Mouse (Mus musculus) ovary, postnatal 10 days (tissue): Measurements from ENCODE around the gene Ptprd.

ENCODE experiments used
- DNase-seq: peaks from one replicate; pipeline ENCODE4 v3.0.0; 2022; ENCODE audit warnings: low spot score

Ptprd gene

DNA sequence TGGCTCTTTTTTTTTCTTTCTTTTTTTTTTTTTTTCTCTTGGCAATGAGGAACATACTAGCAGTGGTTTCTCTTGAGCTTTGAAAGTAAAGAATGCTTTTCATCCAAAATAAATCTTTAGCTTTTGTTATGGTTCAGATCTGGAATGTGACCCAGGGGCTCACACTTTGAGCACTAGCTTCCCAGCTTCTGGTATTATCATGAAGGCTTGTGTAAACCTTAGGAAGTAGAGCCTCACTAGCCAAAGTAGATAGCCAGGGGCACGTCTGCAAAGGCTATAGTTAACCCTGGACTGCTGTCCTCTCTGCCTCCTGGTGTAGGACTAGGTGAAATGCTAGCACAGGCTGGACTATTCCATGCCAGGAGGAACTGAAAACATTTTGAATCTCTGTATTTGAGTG, 1310.1 kb downstream of the Ptprd start:
- no peak for DNase-seq

DNA sequence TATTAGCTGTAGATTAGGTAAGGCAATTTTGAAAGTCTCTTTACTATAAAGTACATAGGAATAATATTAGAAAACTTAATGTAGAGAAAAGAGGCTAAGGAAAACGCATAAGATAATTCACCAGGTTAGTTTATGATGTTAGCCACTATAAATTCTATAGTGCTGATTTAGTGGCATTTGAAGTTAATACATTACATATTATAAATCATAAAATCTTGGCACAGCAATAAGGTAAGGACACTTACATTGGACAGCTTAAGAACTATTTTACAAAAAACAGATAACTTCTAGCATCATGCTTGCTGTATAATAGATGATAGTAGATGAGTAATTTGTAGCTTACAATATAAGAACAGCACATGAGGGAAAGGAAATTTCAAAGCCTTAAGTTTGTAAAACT, 1322.1 kb downstream of the Ptprd start:
- no peak for DNase-seq

DNA sequence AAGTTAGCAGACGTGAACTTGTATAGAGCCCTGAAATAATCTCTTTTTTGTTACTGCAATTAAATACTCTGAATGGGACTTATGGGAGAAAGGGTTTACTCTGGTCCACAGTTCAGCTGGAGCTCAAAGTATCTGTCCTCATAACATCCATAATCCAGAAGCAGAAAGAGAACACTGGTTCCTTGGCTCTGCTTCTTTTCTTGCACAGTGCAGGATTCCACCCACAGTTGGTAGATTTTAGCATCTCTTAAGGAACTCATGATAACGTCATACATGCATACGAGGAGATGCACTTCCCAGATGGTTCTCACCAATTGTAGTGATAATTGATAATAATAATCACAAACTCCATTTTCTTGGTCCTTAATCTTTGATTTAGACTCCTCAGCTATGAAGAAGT, 1330.2 kb downstream of the Ptprd start:
- no peak for DNase-seq

DNA sequence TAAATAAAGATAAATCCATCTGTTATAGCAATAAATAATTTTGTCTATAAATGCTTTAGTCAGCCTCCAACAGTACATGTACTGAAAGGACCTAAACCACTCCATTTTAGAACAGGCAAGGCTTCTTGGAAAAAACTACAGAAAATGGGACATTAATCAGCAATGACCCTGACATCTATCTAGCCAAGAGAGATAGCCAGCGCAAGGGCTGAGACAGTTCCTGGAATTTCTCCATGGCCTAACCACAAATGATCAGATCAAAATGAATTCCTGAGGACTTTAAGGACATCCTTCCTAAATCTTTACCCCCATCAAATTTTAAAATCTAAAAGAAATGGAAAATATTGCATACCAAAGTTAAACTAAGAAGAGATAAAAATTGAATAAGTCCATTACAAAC, 1340.8 kb downstream of the Ptprd start:
- DNase-seq: no peak

DNA sequence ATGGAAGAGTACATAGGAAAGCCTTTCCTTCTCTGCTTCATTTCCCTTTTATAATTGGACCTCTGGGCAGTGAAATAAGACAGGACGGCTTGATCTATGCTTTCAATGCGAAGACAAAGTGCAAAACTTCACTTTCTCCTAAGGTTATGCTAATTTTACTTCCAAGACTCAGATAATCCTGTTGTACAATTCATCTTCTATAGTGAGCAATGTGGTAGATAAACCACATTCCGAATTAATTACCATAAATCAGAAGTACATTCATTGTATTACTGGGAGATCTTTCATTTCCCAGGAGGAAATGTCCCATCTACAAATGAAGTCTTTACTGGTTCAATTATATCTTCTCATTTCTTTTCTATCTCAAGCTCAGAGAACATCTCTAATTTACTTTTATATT, 1346.2 kb downstream of the Ptprd start:
- DNase-seq: no peak

DNA sequence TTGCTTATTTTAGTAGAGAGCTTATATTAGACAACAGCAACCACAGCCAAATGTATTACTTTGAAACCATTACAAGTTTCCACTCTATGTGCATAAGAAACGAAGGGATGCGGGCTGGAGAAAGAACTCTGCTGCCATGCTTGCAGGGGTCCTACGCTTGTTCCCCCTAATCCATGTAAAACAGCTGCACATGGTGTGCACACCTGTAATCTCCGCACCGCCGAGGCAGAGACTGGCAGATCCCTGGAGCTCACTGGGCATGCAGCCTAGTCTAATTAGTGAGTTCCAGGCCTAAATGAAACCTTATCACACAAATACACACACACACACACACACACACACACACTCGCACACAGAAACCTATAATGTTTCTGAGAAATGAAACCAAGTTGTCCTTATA, 1365.5 kb downstream of the Ptprd start:
- no peak for DNase-seq

DNA sequence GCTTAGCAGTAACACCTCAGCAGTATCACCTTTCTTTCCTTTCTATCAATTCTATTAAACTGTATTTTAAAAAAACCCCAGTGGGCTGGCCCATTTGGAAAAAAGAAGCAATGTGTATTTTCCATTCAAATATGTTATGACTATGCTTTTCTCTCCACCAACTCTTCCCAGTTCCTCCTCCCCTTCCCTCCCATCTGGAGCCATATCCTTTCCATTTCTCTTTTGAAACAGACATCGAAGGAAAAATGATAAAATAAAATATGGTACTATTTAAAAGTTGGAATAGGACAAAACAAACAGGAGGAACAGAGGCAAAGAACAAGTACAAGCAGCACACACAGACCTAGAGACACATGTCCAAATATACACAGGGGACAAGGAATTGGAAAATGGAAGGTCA, 1372.7 kb downstream of the Ptprd start:
- no peak for DNase-seq

DNA sequence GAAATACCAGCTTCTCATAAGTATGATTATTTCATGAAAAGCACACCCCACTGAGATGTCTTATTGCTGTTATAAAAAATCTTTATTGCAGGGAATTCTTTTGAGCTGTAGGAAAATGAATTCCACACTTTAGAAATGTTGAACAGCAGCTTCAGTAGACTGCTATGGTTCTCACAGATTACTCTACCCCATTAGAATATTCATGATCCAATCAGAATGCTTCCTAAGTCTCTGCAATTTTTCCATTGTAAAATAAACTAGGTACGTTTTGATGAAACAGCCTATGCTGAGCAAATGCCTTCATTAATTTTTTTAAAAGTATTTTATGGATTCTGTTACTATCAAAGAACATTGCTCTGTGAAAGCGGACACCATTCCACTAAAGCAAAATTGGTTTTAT, 1399.6 kb downstream of the Ptprd start:
- no peak for DNase-seq

DNA sequence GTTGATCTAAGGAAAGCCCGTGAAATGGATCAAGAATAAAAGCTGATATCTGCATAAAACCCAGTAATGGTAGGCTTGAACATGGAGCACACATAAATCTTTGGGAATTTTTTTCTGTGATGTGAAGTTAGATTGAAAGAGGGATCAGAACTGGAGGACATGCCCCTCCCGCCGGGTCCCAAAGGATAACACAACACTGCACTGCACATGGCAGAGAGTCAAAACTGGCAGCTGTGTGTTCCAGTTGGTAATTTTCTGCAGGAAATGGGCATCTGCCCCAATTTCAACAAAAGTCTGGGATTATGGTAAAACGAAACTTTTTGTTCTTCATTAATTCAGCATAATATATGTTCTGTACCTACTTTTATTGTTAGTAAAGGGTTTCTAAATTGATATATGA, 1409.1 kb downstream of the Ptprd start:
- no peak for DNase-seq

DNA sequence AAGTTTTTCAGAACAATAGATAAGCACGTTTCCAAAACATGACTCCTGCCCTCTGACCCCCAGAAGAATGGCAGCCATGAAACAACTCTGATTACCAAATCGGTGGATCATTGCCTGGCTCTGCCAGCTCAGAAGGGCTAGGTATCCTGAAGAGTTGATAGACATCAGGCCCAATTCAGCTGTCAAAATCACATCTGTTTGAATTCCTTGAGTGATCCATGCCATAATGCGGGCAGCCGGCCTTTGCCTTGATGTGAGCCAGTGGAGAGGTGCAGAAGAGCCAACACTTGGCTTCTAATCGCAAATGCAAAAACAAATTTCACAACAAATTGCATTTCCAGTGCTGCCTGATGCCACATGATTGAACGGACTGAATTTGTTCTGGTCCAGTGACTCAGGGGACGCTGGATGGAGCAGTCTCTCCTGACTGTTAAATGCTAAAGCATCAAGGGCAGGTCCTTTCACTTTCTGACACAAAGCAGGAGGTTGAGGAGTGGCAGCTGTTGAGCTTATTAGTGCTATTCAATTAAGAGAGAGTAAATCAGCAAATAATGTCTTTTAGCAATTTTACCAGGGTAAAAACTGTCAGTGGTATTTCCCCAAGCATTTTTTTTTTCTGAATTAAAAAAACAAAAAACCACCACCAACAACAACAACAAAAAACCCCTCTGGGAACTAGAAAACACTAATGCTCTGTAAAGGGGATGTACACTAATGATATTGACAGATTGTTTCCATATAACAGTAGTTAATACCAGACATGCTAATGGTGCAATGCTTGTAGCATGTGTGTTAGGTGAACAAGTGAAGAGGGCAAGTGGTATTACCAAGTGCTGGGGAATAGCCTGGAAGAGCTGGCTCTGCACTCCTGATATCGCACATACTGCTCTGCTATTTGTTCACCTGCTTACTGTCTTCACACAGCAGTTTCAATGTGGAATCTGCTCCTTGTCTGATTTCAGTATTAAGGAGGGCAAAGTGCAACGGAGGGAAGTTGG, 1413.5 kb downstream of the Ptprd start:
- no peak for DNase-seq

DNA sequence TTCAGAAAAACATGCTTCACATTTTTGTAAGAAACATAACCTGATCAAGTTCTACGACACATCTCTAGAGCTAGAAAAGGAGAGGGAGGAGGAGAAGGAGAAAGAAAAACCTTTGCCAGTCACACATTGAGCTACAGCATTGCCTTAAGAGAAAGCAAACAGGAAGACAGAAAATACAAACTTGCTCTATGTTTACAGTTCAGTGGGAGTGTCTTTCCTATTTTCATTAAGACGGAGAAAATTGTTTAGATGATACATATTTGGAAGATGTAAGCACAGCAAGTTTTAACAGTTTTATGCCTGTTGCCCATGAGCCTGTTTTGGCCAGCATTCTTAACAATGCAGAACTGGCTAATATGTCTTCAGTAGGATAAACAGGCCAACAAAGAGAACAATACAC, 1426.4 kb downstream of the Ptprd start:
- DNase-seq: no peak

DNA sequence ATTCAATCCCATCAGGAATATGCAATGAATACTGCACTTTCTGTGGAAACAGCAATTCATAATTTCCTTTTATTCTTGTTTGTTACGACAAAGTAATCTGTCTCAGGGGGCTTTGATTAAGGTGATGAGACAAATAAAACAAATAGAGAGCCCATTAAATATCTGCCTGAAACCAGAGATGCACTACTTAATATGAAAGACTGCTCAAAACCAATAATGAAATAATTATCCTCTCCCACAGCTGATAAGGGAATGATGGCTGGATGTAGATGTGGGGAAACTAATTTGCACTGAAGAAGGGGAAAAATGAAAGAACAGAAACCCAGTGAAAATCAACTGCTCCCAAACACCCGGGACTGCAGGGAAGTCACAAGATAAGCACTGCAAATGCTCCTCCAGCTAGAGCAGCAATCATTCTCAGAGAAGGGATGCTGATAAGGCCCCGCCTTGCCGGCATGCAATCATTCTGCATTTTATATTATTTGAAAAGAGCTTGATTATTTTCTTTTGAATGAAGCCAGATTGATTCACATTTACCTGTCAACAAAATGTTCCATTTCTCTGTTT, 1432.1 kb downstream of the Ptprd start:
- DNase-seq: no peak

DNA sequence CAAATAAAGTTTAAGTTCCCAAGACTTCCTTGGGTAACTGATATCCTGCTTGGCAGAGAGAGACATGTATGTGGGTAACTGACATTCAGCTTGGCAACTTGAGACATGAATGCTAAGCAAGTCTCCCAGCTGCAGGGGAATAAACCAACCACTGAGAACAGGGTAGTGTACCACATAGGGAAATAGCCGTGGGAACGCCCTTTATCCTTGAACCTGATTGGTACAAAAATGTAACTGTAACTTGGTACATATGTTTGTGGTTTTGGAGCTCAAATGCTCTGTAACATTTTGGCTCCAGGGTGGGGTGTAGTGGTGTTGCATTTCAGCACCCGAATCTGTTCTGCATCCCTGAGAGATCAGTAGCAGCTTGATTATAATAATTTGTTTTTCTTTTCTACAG, 1444.8 kb downstream of the Ptprd start:
- DNase-seq: no peak

DNA sequence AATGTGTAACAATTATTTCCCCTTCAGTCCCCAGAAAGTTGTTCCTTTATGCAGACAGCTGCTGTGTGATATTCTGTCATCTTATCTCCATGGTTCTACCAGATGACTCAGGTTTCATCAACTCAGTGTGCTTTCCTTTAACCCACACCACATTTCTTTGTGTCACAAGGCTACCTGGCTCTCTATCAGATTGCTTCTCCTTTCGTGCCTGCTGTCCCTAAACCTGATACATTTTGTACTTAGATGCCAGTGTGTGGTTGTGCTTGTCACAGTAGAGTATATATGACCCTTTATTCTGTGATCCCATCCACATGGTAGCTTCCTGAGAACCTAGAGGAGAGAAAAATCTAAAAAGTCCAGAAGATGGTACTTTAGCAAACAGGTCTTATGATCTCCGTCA, 1445.3 kb downstream of the Ptprd start:
- no peak for DNase-seq

DNA sequence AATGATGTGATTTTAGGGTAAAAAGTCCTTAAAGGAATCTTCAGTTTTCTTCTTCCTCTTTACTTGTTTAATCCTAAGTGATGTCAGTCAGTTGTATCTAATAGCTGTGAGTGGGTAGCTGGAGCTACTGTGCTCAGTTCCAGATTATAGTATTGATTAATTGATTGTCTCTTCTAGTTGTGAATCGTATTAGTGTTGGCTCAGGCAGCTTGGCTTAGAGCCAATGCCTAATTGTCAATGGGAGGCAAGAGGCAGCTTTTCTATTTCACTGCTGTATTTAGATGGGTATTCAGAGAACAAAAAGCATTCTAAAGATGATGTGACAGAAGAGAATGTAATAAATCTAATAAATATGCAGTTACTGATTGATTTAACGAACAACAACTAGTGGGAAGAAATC, 1461.1 kb downstream of the Ptprd start:
- no peak for DNase-seq

DNA sequence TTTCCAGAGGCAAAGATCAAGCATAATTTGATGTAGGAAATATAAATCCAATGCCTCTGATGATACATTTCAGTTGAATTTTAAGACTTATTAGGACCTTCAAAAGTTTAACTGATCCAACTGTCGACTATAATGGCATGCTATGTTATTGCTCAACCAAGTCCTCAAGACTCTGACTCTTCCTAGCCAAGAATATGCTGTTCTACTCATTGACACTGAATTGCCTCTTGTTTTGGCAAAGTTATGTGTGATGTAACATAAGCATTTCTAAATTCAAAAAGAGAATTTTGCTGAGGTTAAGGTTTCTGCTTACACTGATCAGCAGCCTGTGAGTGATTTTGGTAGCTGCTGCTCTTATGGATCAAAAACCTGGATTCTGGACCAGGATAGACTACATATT, 1475.9 kb downstream of the Ptprd start:
- no peak for DNase-seq

DNA sequence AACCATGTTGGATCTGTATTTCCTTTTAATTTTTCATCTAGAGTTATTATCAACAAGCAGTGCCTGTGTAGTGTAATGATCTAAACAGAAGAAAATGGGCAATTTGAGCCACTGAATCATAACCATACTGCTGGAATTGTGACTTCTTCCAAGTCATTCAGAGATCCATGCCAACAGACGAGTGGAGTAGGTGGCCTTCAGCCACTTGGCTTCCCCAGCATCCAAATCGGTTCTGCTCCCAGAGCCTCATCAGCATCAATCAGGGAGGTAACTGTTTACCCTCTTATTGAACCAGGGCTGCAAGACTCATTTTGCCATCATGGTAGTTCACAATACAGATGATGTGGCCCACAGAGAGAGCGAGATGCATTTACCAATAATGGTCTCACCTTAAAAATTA, 1536.0 kb downstream of the Ptprd start:
- DNase-seq: no peak

DNA sequence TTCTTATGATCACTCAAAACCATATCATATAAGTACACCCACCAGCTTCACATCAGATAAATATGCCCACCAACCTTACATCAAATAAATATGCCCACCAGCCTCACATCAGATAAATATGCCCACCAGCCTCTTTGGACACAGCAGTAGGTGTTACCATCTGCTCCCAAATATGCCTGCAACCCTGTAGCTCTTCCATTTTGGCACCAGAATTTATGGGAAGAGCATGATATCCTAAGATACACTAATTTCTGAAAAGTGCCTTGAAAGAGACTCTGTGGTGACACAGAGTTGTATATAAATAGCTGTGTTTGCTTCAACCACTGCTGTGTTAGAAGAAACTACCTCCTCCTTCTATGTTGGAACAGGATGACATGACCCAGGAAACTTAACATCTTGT, 1538.5 kb downstream of the Ptprd start:
- DNase-seq: no peak

DNA sequence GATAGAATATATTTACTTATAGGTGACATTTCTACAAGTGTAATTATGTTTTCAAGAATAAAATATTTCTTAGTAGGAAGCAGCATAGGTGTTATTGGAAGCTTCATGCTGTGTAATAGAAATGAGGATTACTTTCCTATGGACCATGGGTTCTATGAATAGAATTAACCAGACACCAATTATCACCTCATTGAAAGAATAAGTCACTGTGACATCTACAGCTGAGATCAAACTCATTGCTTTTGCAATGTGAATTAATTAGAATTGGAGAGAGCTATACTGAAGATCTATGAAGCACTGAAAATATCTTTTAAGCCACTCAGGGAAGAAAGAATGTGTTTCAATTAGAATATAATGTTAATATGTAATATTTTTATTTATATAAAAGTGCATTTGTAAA, 1539.1 kb downstream of the Ptprd start:
- DNase-seq: no peak

DNA sequence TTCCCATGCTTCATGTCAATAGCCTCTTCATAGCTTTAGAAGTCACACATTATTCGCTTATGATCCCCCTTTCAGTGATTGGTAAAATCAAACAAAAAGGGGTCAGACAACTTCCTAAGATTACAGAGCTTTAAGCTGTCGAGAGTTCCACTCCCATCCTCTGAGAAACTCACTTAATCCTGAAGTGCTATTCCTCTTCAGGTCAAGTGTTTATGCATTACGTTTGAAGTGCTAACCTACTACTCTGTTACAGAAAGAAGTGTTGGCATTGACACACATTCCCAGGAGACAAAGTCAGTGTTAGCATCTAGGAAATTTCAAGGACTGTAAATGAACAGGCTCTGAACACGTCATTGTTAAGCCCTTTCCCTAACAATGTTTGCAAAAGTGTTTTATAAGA, 1550.0 kb downstream of the Ptprd start:
- DNase-seq: no peak

DNA sequence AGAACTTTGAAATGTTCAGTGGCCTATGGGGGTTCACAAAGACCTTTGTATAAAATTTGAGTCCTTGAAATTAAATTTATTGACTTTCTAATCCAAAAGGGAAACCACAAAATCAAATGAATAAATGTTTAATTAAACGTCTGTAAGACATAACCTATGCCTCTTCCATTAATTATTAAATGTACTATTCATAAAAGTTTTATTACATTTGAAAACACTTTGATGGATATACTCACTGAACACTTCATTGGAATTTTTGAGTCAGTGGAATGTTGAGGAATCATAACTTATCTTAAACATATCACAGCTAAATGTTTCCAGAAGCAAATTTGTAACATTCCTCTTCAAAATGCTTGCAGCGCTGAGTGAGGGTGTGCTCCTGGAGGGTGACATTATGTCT, 1551.6 kb downstream of the Ptprd start:
- no peak for DNase-seq

DNA sequence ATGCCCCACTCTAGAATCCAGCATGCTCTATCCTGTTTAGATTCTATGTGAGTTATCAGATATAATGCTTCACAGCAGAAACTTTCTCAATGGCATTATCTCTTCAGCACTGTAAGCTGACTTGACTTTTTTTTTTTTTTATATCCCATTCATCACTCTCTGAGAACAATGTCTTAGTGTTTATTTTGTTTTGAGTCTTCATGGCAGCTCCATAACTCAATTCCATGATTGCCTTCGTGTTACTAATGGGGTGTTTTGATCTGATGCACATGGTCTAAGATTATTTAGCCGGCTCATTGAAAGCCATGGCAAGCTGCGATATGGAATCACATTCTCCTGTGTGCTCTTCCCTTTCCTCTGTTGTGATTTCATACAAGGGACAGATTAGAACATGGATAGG, 1555.0 kb downstream of the Ptprd start:
- no peak for DNase-seq

DNA sequence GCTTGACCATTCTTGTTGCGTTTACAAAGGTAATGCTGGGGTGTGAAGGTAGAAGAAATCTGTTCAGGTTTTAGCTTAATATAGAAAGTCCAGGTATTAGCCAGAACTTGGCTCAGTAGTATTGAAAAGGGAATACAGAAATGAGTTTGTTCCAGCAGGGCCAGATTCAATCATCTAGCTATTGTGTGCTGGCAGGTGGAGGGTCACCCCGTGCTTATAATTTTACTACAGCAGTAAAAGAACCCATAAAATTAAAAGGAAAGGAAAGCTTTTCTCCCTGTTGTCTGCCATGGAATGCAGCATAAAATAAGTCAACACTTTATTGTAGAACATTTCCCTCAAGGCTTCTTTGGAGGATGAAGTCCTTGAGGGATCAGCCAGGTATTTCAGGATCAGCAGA, 1558.8 kb downstream of the Ptprd start:
- DNase-seq: no peak

DNA sequence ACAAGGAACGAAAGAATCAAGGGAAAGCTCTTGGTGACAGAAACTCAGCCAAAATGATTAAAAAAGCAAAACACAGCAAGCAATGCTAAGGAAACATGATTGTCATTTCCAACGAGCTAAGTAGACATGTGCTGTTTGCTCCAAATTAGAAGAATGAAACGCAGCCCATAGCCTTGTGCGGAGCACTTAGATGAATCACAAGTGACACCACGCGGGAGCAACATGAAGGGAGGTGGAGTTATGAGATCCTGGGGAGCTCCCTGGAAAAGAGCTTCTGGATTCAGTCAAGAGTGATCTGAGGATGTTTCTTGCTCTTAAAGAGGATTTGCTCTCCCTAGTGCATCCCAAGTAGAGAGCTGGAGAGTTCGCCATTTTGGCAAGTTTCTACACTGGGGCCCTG, 1590.0 kb downstream of the Ptprd start:
- no peak for DNase-seq
